Mouse (Mus musculus) splenic B cell, adult 2 months (primary cell): Measurements from ENCODE around the gene Rps29.
"Not testable (repeated sequence)": the region's sequence is repeated elsewhere in the genome, so short reads cannot be mapped to it uniquely, and the experiment has no call there.

ENCODE experiments used
- DNase-seq: peaks from one replicate; pipeline ENCODE4 v3.0.0-alpha.2; 2011; ENCODE audit warnings: low read depth, low spot score
- H3K27me3 ChIP-seq: 2 replicates; pipeline ENCODE4 v1.6.1; 2012; ENCODE audit warnings: mild to moderate bottlenecking, low read length, moderate library complexity, mixed read lengths; ENCODE audit not compliant: control insufficient read depth, poor library complexity, insufficient read depth, severe bottlenecking
- H3K36me3 ChIP-seq: 2 replicates; pipeline ENCODE4 v1.6.1; 2012; ENCODE audit warnings: mild to moderate bottlenecking, low read length, moderate library complexity, mixed read lengths; ENCODE audit not compliant: control insufficient read depth, poor library complexity, insufficient read depth, severe bottlenecking

Gene Rps29

GRCm38 (mm10) chr12:69158765-69159577 lies at the start of gene Rps29:
Rps29 (minus strand) TSS chr12:69159186.
- H3K27me3 ChIP-seq, H3K36me3 ChIP-seq: not testable (repeated sequence)
- DNase-seq: peak; percentile 100

DNA sequence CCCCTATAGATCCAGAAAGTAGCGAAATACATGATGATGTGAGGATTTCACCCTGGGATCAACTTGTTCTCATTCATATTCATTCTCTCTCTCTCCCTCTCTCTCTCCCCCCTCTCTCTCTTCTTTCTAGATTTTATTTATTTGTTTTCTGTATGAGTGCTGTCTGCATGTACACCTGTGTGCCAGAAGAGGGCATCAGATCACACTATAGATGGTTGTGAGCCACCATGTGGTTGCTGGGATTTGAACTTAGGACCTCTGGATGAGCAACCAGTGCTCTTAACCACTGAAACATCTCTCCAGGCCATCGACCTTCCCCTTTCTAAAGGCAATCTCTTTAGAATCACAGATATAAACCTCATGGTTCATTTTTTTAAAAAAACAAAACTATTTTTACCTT lies 49.5 kb upstream of the Rps29 start:
- no peaks in the 10 kb centered on the region; the same call in 1 of the 2 replicates for H3K36me3 ChIP-seq
- DNase-seq: peak; percentile 30
- H3K27me3 ChIP-seq: no peaks in the 10 kb centered on the region

DNA sequence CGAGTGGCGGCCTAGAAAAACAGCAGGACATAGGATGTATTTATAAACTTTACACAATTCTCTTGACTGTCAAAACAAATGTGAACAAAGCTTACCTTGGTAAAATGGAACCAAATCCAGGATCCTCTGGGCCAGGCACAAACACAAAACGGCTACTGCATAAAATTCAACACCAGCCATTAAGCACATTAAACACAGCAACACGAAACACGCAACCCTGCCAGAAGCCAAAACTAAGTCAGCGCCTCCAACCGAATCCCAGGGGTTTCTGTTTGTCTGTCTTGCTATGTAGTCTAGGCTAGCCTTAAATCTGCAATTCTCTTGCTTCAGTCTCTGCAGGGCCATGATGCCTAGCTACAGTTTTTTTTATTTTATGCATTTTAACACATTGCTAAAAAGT lies 48.9 kb upstream of the Rps29 start:
- DNase-seq: no peak
- H3K27me3 ChIP-seq: no peaks in the 10 kb centered on the region
- H3K36me3 ChIP-seq: no peaks in the 10 kb centered on the region; the same call in 1 of the 2 replicates

GRCm38 (mm10) chr12:69207396-69207795 lies 48.4 kb upstream of the Rps29 start:
- DNase-seq: no peak
- Histone ChIP-seq H3K27me3 (no peaks in the 10 kb centered on the region), H3K36me3 (no peaks in the 10 kb centered on the region; the same call in 1 of the 2 replicates)

DNA sequence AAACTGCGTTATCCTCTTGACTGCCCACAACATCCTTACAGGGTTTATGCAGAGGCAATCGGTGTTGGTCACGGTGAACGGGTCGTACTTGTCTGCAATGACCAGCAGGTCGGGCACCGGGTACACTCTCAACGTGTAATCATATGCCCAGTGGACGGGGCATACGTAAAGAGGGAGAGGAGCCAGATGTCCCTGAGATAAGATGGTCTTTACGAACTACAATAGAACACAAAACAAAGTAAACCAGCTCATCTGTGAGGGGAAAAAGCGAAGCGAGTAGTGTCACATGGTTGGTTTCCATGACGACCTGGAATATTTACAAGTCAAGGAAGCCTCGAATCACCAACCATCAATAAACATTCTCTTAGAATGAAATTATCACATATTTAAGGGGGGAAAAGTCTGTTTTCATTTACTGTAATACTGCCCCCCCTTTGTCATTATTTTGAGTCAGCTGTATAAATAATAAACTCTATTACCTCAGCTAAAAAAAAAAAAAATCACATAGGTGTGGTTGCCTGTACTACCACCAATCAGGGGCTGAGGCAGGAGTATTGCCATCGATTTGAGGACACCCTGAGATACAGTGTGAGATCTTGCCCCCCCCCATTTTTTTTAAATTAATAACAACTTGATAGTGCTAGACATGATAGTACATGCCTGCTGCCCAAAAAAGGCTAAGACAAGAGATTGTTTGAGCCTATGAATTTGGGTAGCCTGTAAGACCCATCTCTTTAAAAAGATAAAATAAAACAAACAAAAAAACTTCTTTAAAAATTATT lies 45.3 kb upstream of the Rps29 start, which contains the start of gene Gm49384:
TSS of gene Gm49384 (minus strand) at position 216 of the 782 bp plus-strand sequence.
- DNase-seq: peak; percentile 56
- no peaks in the 10 kb centered on the region for H3K27me3 ChIP-seq
- H3K36me3 ChIP-seq: no peaks in the 10 kb centered on the region; the same call in 1 of the 2 replicates

DNA sequence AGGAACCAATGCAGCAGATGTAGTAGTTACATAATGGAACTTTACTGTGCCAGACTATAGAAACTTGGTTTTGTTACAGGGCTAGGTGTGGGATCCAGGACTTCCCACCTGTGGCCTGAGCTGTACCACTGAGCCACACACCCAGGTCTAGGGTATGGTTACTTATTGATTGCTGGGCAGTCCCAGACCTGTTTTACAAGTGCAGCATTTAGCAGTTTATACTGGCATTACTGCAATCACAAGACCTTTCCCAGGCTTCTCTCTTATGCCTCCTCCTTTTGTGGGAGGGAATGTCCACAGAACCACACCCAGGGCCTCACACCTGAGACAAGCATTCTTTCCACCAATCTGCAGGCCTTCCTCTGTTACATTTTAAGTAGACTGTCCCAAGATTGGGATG lies 40.0 kb upstream of the Rps29 start:
- no peak for DNase-seq
- no peaks in the 10 kb centered on the region for H3K36me3 ChIP-seq
- no peaks in the 10 kb centered on the region for H3K27me3 ChIP-seq

GRCm38 (mm10) chr12:69198164-69198535 lies 39.2 kb upstream of the Rps29 start, which contains the start of gene Dnaaf2:
Dnaaf2 (minus strand) TSS chr12:69198429.
- peak; percentile 62 for DNase-seq

DNA sequence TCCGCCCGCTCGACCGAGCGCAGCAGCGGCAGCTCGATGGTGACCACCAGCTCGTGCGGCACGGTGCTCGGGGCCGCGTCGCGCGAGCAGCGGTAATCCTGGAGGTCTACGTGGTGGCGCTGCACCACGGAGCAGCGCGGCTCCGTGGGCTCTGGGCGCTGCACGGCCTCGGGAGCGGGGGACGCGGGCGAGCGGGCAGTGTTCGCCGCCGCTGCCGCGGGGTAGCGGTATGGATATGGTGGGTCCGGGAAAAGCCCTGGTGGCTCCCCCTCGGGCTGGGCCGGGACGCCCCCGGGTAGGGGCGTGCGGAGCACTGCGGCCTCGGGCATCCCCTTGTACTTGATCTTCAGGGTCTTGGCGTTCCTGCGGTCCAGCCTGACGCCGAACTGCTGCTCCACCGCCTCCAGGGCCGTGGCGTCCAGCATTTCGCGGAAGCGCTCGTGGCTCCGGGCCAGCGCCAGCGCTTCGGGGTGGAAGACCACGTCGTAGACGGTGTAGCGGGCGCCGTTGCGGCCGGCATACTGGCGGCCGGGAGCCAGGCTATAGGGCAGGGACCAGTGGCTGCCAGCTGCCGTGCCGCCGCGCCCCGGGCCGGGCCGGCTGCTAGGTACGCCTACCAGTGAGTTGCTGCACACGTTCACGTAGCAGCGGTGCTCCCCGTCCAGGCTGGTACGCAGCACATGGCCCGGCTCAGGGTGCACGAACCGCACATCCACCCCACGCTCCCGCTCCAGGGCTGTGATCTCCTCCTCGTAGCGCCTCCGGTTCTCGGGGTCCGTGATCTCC lies 38.6 kb upstream of the Rps29 start:
- H3K36me3 ChIP-seq: no peaks in the 10 kb centered on the region
- H3K27me3 ChIP-seq: no peaks in the 10 kb centered on the region
- peak; percentile 64 for DNase-seq

More at GRCm38 (mm10) chr12:69198164-69198535, 39.2 kb upstream of the Rps29 start, which contains the start of gene Dnaaf2:
- Histone ChIP-seq H3K27me3 (no peaks in the 10 kb centered on the region), H3K36me3 (no peaks in the 10 kb centered on the region)

DNA sequence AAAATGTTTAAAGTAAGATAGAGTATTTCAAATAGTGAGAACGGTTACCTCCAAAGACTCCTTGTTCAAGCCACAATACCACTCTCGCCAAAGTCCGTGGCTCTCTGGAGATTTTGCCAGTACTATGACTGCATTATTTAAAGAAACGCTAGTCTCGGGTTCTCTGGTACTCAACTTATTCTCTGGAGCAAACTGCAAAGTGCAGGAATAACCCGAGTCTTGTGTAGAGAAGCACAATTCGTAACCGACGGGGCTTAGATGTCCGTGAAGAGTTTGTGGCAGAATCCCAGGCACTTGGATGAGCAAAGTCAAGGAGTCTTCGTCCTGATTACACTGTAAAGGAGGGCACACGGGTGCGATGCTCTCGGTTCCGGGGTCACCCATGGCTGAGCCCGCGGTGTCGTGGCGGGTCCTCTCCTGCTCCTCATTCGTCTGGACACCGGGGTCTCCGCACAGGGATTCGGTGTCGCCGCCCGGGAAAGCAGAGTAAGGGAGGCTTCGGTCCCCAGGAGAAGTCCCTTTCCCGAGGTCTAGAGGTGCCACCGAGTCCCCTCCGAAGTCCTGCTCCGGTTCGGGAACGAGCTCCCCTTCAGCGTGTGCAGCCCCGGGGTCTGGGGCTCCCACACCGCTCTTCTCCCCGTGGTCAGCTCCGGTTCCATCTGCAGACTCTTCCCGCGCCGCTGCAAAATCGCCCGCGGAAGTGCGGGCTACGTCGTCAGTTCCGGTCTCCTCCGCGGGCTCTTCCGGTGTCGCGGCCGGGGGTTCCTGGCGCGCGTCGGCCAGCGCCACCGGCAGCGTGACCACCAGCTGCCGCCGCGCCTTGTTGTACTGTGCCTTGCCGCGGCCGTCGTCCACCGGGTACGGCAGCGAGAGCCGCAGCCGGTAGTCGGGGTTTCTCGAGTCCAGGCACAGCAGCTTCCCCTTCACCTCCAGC lies 37.7 kb upstream of the Rps29 start, which contains the start of gene Gm49383:
TSS of gene Gm49383 (minus strand) at position 661 of the 934 bp plus-strand sequence.
- no peaks in the 10 kb centered on the region for H3K36me3 ChIP-seq
- no peaks in the 10 kb centered on the region for H3K27me3 ChIP-seq
- DNase-seq: peak; percentile 72

DNA sequence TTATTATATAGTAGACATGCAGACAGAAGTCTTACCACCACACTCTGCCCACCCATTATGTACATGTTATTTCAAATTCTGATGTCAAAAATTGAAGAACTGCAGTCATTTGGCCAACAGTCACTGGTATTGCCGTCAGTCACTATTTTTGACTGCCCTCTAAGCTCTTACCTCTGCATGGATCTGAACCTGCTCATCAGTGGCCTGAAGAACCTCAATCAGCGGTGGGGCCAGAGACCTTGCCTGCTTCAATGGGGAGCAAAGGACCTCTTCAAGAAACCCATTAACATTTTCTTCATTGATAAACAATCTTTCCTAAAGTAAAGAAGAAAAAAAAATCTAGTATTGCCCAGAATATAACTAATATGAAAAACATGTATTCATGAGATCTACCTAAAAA lies 33.7 kb upstream of the Rps29 start:
- Histone ChIP-seq H3K27me3 (no peaks in the 10 kb centered on the region), H3K36me3 (0 out of 2 replicates have a peak, but pooled peaks cover 2% of the 10 kb centered on the region)
- DNase-seq: no peak

DNA sequence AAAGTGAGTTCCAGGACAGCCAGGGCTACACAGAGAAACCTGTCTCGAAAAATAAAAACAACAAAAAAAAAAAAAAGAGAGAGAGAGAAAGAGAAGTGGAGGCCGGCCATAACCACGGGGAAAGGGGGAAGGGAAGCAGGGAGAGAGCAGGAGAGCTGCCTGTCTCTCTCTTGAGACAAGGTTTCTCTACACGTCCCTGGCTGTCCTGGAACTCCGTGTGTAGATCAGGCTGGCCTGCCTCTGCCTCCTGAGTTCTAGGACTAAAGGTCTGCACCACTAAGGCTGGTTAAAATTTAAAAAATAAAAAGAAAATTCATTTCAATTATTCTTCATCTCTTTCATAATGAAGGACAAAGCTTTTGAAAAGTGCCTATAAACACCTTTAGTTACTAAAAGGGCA lies 32.4 kb upstream of the Rps29 start:
- Histone ChIP-seq H3K36me3 (0 out of 2 replicates have a peak, but pooled peaks cover 2% of the 10 kb centered on the region), H3K27me3 (no peaks in the 10 kb centered on the region)
- DNase-seq: no peak

GRCm38 (mm10) chr12:69190522-69190921 lies 31.5 kb upstream of the Rps29 start:
- DNase-seq: peak; percentile 29
- Histone ChIP-seq H3K27me3 (no peaks in the 10 kb centered on the region), H3K36me3 (0 out of 2 replicates have a peak, but pooled peaks cover 2% of the 10 kb centered on the region)

- Histone ChIP-seq H3K36me3 (0 out of 2 replicates have a peak, but pooled peaks cover 2% of the 10 kb centered on the region), H3K27me3 (no peaks in the 10 kb centered on the region)
- DNase-seq: no peak
Measured at GRCm38 (mm10) chr12:69190074-69190473, 31.1 kb upstream of the Rps29 start.
